Mouse (Mus musculus) liver, postnatal 0 days (tissue): ENCODE results near the gene Krtap29-1. TPM values are rescaled to one million over a fixed set of nuclear protein-coding genes. Genes with fewer than 3 reads are reported as not detected.

Source experiments
- ATAC-seq: fragments of 200-750 bp; cut with Nextera tagmentation; 2 replicates; pipeline ENCODE4 v1.8.0; 2017; ENCODE audit warnings: mild to moderate bottlenecking, moderate library complexity
- DNase-seq: peaks from one replicate; pipeline ENCODE4 v3.0.0-alpha.2; 2016
- H3K27ac ChIP-seq: fragments of 300-500 bp; sonication (generic); 2 replicates; pipeline ENCODE4 v1.5.1; 2014; ENCODE audit warnings: antibody characterized with exemption, moderate library complexity, mild to moderate bottlenecking, low read depth
- H3K27me3 ChIP-seq: fragments of 300-500 bp; sonication (generic); 2 replicates; pipeline ENCODE4 v1.6.1; 2014; ENCODE audit warnings: low read length, control low read depth, mixed read lengths; ENCODE audit not compliant: insufficient read depth
- H3K36me3 ChIP-seq: fragments of 300-500 bp; sonication (generic); replicated peaks from 2 replicates; pipeline ENCODE4 v1.6.1; 2014; ENCODE audit warnings: mild to moderate bottlenecking, control low read depth, low read length, moderate library complexity, mixed read lengths; ENCODE audit not compliant: insufficient read depth
- H3K4me1 ChIP-seq: fragments of 300-500 bp; sonication (generic); 2 replicates; pipeline ENCODE4 v1.6.1; 2014; ENCODE audit warnings: antibody characterized with exemption, mild to moderate bottlenecking, control low read depth; ENCODE audit not compliant: insufficient read depth
- H3K4me2 ChIP-seq: fragments of 300-500 bp; sonication (generic); 2 replicates; pipeline ENCODE4 v1.6.1; 2014; ENCODE audit warnings: low read depth, mild to moderate bottlenecking, low read length, moderate library complexity, mixed read lengths
- H3K4me3 ChIP-seq: fragments of 300-500 bp; sonication (generic); 2 replicates; pipeline ENCODE4 v1.5.1; 2014; ENCODE audit warnings: low read depth, low read length
- H3K9ac ChIP-seq: fragments of 300-500 bp; sonication (generic); replicated peaks from 2 replicates; pipeline ENCODE4 v1.6.1; 2014; ENCODE audit warnings: mild to moderate bottlenecking, moderate library complexity
- H3K9me3 ChIP-seq: fragments of 300-500 bp; sonication (generic); 2 replicates; pipeline ENCODE4 v1.6.1; 2016; ENCODE audit warnings: mild to moderate bottlenecking, control low read depth, low read length, mixed read lengths
- CTCF ChIP-seq: sonication (generic); IDR thresholded peaks from 2 replicates; pipeline ENCODE4 v1.5.1; 2016; ENCODE audit warnings: antibody characterized with exemption, low read depth
- EP300 ChIP-seq: IDR thresholded peaks from 2 replicates; pipeline ENCODE4 v1.6.1; 2016; ENCODE audit warnings: antibody characterized with exemption, low read depth, mild to moderate bottlenecking
- WGBS: fragments of 180-500 bp; shearing (Covaris S2); extraction: QIAGEN DNeasy Blood & Tissue Kit; methylation state at CpG from one replicate; pipeline ENCODE4 v1.1.7; 2014; ENCODE audit not compliant: insufficient replicate concordance; 5-methylcytosine and 5-hydroxymethylcytosine counted together
- polyA plus RNA-seq: library from polyadenylated mRNA; unstranded; fragments of >200 nt; fragmentation: Nextera tagmentation; extraction: Ambion mirVana; gene quantifications from 2 replicates; pipeline ENCODE4 v1.2.1, GENCODE M21; 2015

Gene Krtap29-1
- polyA plus RNA-seq, result not detected in 2 replicates

DNA sequence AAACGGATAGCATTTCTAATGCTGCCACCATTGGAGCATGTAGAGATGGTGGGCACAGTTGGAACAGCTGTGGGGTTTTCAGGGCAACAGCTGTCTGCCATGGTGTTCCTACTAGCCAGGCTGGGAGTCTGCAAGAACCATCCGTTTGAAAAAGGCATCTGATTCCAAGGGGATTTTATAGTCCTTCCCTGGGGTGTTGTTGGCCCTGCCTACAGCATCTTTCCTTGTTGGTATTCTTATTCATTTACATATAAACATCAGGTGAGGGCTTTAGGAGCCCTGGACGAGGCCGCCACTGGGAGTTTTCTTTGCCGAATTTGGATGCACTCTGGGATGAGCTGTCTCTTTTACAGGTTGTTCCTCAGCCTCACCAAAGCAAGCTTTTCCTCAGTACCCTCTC, at the start of gene Krtap29-1:
TSS of gene Krtap29-1 (minus strand) at position 101 of the 400 bp plus-strand sequence.
- TF ChIP-seq CTCF, result no peak
- no peak for TF ChIP-seq EP300
- H3K36me3 ChIP-seq, result no peaks in the 10 kb centered on the region
- no peak within 1 kb of the TSS for H3K9ac ChIP-seq
- 69% methylated on average over 5 of the region's 5 CpGs for WGBS
- H3K27ac ChIP-seq, result no peak within 1 kb of the TSS
- no peaks in the 10 kb centered on the region for H3K9me3 ChIP-seq
- ATAC-seq (no peak), DNase-seq (no peak)
- H3K4me3 ChIP-seq, result no peak within 1 kb of the TSS
- no peaks in the 10 kb centered on the region for H3K4me1 ChIP-seq
- no peak within 1 kb of the TSS for H3K4me2 ChIP-seq
- H3K27me3 ChIP-seq, result no peaks in the 10 kb centered on the region

DNA sequence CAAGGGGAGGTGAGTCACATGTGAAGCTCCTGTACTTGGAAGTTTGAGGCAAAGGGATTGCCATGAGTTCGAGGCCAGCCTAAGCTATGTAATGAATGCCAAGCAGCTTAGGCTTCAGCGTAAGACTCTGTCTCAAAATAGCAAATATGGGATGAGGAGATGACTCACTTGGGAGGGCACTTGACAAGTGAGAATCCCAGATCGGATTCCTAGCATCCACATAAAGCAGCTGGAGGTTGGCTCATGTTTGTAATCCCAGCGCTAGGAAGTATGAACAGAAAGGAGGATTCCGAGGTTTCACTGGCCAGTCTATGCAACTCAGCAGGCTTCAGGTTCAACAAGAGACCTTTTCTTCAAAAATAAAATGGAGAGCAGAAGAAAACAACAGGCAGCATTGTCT, 42.6 kb upstream of the Krtap29-1 start:
- Histone ChIP-seq H3K4me2 (no peak overlapping the region), H3K9ac (no peak overlapping the region), H3K27me3 (no peaks in the 10 kb centered on the region), H3K27ac (no peak overlapping the region), H3K36me3 (no peaks in the 10 kb centered on the region), H3K9me3 (no peaks in the 10 kb centered on the region), H3K4me1 (no peaks in the 10 kb centered on the region), H3K4me3 (no peak overlapping the region)
- DNase-seq (no peak), ATAC-seq (no peak)
- TF ChIP-seq EP300 (no peak), CTCF (no peak)
- WGBS, result 63% methylated on average over 5 of the region's 5 CpGs

DNA sequence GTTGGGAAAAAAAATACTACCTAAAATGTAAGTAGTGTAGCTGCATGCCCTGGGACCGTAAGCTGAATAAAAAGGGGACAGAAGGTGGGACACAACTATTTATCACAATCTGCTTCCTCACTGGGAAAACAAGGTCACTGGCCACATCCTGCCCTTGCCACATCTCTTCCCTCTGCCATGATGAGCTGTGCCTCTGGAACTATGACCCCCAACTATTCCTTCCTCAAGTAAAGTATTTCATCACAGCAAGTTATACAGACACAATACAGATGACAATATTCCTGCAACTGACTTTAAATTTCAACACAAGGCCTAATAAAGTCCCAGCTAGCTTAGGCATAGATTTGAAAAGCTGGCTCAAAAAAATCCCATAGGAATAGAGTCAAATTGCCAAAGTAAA, 40.6 kb upstream of the Krtap29-1 start:
- Histone ChIP-seq H3K4me3 (no peak overlapping the region), H3K9me3 (no peaks in the 10 kb centered on the region), H3K36me3 (no peaks in the 10 kb centered on the region), H3K4me2 (no peak overlapping the region), H3K9ac (no peak overlapping the region), H3K4me1 (no peaks in the 10 kb centered on the region), H3K27me3 (no peaks in the 10 kb centered on the region), H3K27ac (no peak overlapping the region)
- DNase-seq, result no peak
- no peak for ATAC-seq
- 68% methylated on average over 1 of the region's 1 CpGs for WGBS
- no peak for TF ChIP-seq CTCF
- no peak for TF ChIP-seq EP300

DNA sequence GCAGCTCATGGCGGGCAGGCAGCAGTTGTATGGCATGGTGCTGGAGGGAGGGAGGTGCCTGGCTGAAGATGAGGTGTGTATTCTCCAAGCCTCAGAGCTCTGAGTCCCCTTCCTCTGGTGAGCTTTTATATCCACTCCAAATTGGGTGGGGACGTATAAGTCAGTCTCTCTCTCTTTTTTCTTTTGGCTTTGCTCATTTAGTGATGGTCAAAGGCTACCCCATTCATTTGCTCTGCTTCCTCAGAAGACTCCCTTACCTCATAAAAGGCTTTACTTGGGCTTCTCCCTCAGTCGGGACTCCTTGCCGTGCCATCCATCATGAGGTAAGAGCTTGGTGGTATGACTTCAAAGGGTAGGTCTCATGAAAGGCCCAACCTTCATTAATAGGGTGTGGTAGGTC, 37.3 kb upstream of the Krtap29-1 start, which contains the start of gene Krt33a:
TSS of gene Krt33a (minus strand) at position 101 of the 400 bp plus-strand sequence.
- Histone ChIP-seq H3K27me3 (no peaks in the 10 kb centered on the region), H3K4me1 (no peaks in the 10 kb centered on the region), H3K27ac (no peak within 1 kb of the TSS), H3K4me2 (no peak within 1 kb of the TSS), H3K4me3 (no peak within 1 kb of the TSS), H3K9ac (no peak within 1 kb of the TSS), H3K9me3 (no peaks in the 10 kb centered on the region), H3K36me3 (no peaks in the 10 kb centered on the region)
- DNase-seq, result no peak
- no peak for ATAC-seq
- TF ChIP-seq EP300, result no peak
- no peak for TF ChIP-seq CTCF
- 71% methylated on average over 4 of the region's 4 CpGs for WGBS

DNA sequence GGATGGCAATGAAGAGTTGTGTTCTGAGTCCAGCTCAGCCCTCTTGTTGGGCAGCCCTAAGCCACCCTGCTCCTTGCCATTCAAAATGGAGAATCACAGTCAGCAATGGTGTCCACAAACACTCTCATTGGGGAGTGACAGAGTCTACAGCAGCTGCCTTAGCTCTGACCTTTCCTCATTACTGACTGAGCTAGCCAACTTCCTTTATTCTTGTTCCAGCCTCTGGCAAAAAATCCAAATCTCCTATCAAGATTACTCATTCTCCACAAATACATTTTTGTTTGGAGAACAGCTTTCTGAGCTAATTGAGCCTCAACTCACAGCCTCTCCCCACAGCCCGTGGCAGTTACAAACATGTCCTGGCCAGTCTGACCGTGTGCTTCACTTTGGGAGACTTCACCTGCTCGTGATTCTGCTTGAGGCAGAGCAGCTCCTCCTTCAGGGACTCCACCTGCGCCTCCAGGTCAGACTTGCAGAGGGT, 34.9 kb upstream of the Krtap29-1 start:
- no peak for DNase-seq

DNA sequence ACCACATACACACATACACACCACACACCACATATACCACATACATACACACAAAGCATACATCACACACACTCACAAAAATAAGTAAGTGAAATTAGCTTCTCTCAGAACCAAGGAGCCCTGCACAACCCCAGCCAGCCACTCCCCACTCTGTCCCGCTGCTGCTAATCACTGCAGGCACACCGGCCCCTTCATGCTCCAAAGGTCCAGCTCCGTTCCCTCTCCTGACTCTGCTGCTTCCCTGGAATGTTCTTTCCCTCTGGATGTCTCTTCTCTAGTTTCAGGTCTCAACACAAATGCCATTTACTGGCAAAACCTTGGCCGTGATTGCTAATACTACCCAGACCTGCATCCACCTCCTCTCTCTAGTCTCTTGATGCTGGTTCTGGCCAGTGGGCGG, 31.8 kb upstream of the Krtap29-1 start:
- TF ChIP-seq CTCF (no peak), EP300 (no peak)
- no peak overlapping the region for H3K4me3 ChIP-seq
- no peak overlapping the region for H3K4me2 ChIP-seq
- no peaks in the 10 kb centered on the region for H3K27me3 ChIP-seq
- no peaks in the 10 kb centered on the region for H3K4me1 ChIP-seq
- WGBS, result 74% methylated on average over 5 of the region's 5 CpGs
- H3K36me3 ChIP-seq, result no peaks in the 10 kb centered on the region
- no peak overlapping the region for H3K27ac ChIP-seq
- DNase-seq (no peak), ATAC-seq (no peak)
- H3K9ac ChIP-seq, result no peak overlapping the region
- H3K9me3 ChIP-seq, result no peaks in the 10 kb centered on the region

More for the DNA sequence above, 34.9 kb upstream of the Krtap29-1 start:
- no peaks in the 10 kb centered on the region for H3K36me3 ChIP-seq
- no peak overlapping the region for H3K27ac ChIP-seq
- TF ChIP-seq CTCF, result no peak
- no peak for TF ChIP-seq EP300
- no peak for ATAC-seq
- H3K4me1 ChIP-seq, result no peaks in the 10 kb centered on the region
- H3K4me2 ChIP-seq, result no peak overlapping the region
- WGBS, result 49% methylated on average over 4 of the region's 4 CpGs
- no peak overlapping the region for H3K4me3 ChIP-seq
- no peak overlapping the region for H3K9ac ChIP-seq
- no peaks in the 10 kb centered on the region for H3K27me3 ChIP-seq
- no peaks in the 10 kb centered on the region for H3K9me3 ChIP-seq

DNA sequence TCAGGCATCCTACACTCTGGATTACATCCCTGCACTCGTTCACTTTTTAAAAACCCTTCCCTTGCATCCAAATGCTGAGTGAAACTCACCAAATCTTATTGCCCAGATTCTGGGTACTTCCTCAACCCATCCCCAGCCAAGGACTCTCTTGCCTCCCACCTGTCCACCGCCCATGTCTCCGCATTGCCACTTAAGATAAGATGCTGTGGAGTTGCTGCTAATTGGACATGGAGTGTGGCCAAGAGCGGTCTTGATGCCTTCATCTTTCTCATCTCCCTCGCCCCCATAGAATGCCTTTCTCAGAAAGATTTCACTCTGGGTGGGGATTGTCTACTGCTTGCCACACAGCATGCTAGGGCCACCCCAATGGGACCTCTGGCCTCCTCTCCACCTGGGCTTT, 29.5 kb upstream of the Krtap29-1 start:
- Histone ChIP-seq H3K4me1 (no peaks in the 10 kb centered on the region), H3K4me3 (no peak overlapping the region), H3K9ac (no peak overlapping the region), H3K27me3 (no peaks in the 10 kb centered on the region), H3K4me2 (no peak overlapping the region), H3K9me3 (no peaks in the 10 kb centered on the region), H3K27ac (no peak overlapping the region), H3K36me3 (no peaks in the 10 kb centered on the region)
- no peak for ATAC-seq
- TF ChIP-seq EP300, result no peak
- no peak for TF ChIP-seq CTCF
- WGBS, result 78% methylated on average over 5 of the region's 5 CpGs
- DNase-seq, result no peak
